Mouse (Mus musculus): Measurements from ENCODE around the gene Nup85.
A peak's percentile ranks its signal among the peaks of the same experiment; 100 is the strongest.

Gene Nup85

GRCm38 (mm10) chr11:115614346-115615107, 50.3 kb downstream of the Nup85 start:
- no peak for DNase-seq

- no peak for DNase-seq
Measured at GRCm38 (mm10) chr11:115615108-115615825, 51.0 kb downstream of the Nup85 start.

- no peak for DNase-seq
Measured at GRCm38 (mm10) chr11:115615875-115616274, 51.6 kb downstream of the Nup85 start.

GRCm38 (mm10) chr11:115616371-115616770, 52.1 kb downstream of the Nup85 start:
- DNase-seq: no peak

GRCm38 (mm10) chr11:115616893-115617292, 52.7 kb downstream of the Nup85 start:
- DNase-seq: no peak

GRCm38 (mm10) chr11:115618001-115618400, 53.8 kb downstream of the Nup85 start:
- DNase-seq: no peak

- no peak for DNase-seq
Measured at GRCm38 (mm10) chr11:115618732-115619516, 54.7 kb downstream of the Nup85 start.

- DNase-seq: no peak
Measured at GRCm38 (mm10) chr11:115619949-115620348, 55.7 kb downstream of the Nup85 start.

GRCm38 (mm10) chr11:115623487-115624070, 59.3 kb downstream of the Nup85 start:
- DNase-seq: no peak

- DNase-seq: no peak
Measured at GRCm38 (mm10) chr11:115625877-115626276, 61.6 kb downstream of the Nup85 start.

- DNase-seq: no peak
Measured at GRCm38 (mm10) chr11:115626824-115627616, 62.8 kb downstream of the Nup85 start.

- DNase-seq: peak; percentile 97
Measured at GRCm38 (mm10) chr11:115627705-115628464, 63.7 kb downstream of the Nup85 start, which contains the start of gene Slc25a19. Gene Slc25a19 (minus strand): TSS chr11:115628295.

GRCm38 (mm10) chr11:115628465-115629101, 64.3 kb downstream of the Nup85 start:
- no peak for DNase-seq

GRCm38 (mm10) chr11:115629734-115630531, 65.7 kb downstream of the Nup85 start:
- DNase-seq: no peak

- DNase-seq: no peak
Measured at GRCm38 (mm10) chr11:115630532-115631504, 66.6 kb downstream of the Nup85 start.

GRCm38 (mm10) chr11:115631505-115631890, 67.3 kb downstream of the Nup85 start:
- DNase-seq: peak; percentile 49

GRCm38 (mm10) chr11:115632247-115632646, 68.0 kb downstream of the Nup85 start:
- no peak for DNase-seq

- no peak for DNase-seq
Measured at GRCm38 (mm10) chr11:115632862-115633261, 68.6 kb downstream of the Nup85 start.
